Mouse (Mus musculus) heart, adult 2 months (tissue): Measurements from ENCODE around the gene Apoc1.

ENCODE experiments used
- CTCF ChIP-seq: fragments of 200-600 bp; IDR thresholded peaks from 2 replicates; pipeline ENCODE4 v1.8.1; 2022; ENCODE audit warnings: antibody characterized with exemption, mild to moderate bottlenecking, moderate library complexity
- POLR2A ChIP-seq: fragments of 200-500 bp; IDR thresholded peaks from 2 replicates; pipeline ENCODE4 v1.6.1; 2011; ENCODE audit warnings: mild to moderate bottlenecking, low read depth, low read length, control low read depth; ENCODE audit not compliant: insufficient read depth

DNA sequence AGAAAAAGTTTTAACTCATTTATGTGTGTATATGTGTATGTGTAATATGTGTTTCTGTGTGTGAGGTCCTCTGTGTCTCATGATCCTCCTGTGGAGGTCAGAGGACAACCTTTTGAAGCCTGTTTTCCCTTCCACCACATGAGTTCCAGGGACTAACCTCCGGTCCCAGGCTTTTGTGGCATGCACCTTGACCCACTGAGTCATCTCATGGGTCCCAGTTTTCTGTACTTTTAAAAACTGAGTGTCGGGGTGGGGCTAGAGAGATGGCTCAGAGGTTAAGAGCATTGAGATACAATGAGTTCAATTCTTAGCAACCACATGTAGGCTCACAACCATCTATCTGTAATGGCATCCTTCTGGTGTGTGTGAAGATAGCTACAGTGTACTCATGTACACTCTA, 11.8 kb downstream of the Apoc1 start:
- TF ChIP-seq POLR2A (no peak), CTCF (no peak)
